Comparison of ENCODE assay signal across 21 mouse cellular contexts in the genomic region with DNA sequence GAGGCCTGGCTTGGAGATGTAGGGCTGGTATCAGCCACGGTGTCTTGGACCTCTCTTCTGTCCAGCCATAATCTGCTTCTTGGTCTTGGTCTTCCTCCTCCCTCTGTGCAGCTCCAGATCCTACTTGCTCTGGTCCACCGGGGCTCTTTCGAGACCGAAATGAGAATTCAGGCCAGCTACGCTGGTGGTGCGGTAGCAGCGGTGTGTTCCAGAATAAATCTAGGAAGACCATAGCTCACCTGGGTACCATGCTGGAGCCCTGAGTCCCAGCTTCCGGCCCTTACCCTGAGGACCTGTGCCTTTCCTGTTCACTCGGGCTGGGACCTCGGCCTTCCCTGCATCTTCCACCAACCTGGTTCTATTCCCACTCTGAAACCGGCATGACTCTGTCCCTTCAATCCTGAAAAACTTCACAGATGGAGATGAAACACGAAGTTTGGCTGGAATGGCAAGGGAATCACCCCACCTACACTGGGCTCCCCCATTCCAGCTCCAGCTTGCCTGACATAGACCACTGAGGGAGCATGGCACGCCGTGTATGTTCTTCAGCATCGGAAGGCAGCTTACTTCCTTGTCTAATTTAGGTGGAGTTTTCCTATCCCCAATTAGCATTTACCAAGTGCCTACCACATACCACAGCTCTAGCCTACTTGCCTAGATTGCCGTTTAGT. TPM values are rescaled to one million over a fixed set of nuclear protein-coding genes. Genes with fewer than 3 reads are reported as not detected.
A peak's percentile ranks its signal among the peaks of the same experiment; 100 is the strongest.
DNase-seq lines count a peak whose midpoint lies in the region; ATAC-seq and TF ChIP-seq lines count a peak whose summit lies in the region.
"Had no signal": no experiment of that assay in that cellular context is flagged by ENCODE, and none has a peak within 500 bp of the region (broad histone marks: within the 10 kb centered on the region; RNA-seq: fewer than 3 reads in every experiment).

No protein-coding gene starts in this region.

- no peak overlapping the region for H3K9ac ChIP-seq in heart, postnatal 0 days (replicated peaks; ENCODE audit: low read depth, low read length)
- H3K9ac ChIP-seq in ES-Bruce4 (ENCODE audit: low read depth, poor library complexity, severe bottlenecking), result peak overlapping the region; percentile 57
- H3K9ac ChIP-seq in forebrain, embryonic 13.5 days, result no peak overlapping the region
- no peak overlapping the region for H3K9ac ChIP-seq in midbrain, embryonic 14.5 days (replicated peaks; ENCODE audit: low read length)
- no peak overlapping the region for H3K9ac ChIP-seq in kidney, embryonic 15.5 days
- H3K9ac ChIP-seq: liver, postnatal 0 days; stomach, embryonic 15.5 days had no signal

- whole genome bisulfite sequencing in heart, postnatal 0 days, result 87% methylated on average over 16 of the region's 16 CpGs
- WGBS in forebrain, embryonic 13.5 days, result 71% methylated on average over 16 of the region's 16 CpGs
- WGBS in midbrain, embryonic 14.5 days, result 79% methylated on average over 16 of the region's 16 CpGs
- 73% methylated on average over 16 of the region's 16 CpGs for WGBS in kidney, embryonic 15.5 days

- no peak for ATAC-seq in heart, postnatal 0 days (ENCODE audit: insufficient read depth, low read depth)
- ATAC-seq in forebrain, embryonic 13.5 days, result no peak
- ATAC-seq in midbrain, embryonic 14.5 days (ENCODE audit: low FRiP score, low TSS enrichment), result no peak
- ATAC-seq in kidney, embryonic 15.5 days (replicated peaks; ENCODE audit: low FRiP score), result no peak
- ATAC-seq: liver, postnatal 0 days had no signal

- H3K27ac ChIP-seq in heart, postnatal 0 days (ENCODE audit: low read depth), result no peak overlapping the region
- H3K27ac ChIP-seq in ES-Bruce4 (ENCODE audit: insufficient read depth, low read length), result peak overlapping the region; percentile 88
- peak overlapping the region; percentile 63; the same call in 1 of the 2 replicates for H3K27ac ChIP-seq in forebrain, embryonic 13.5 days
- peak overlapping the region; percentile 86 for H3K27ac ChIP-seq in midbrain, embryonic 14.5 days (replicated peaks; ENCODE audit: low read depth, low read length)
- H3K27ac ChIP-seq in kidney, embryonic 15.5 days, result no peak overlapping the region
- H3K27ac ChIP-seq: heart, adult 2 months; macrophage; stomach, embryonic 15.5 days had no signal

- no peaks in the 10 kb centered on the region for H3K9me3 ChIP-seq in heart, postnatal 0 days (replicated peaks; ENCODE audit: control insufficient read depth, low read length)
- H3K9me3 ChIP-seq in ES-Bruce4 (replicated peaks; ENCODE audit: control insufficient read depth, insufficient read depth, low read length, poor library complexity, severe bottlenecking), result peaks cover 12% of the 10 kb centered on the region; the same call in 1 of the 2 replicates
- H3K9me3 ChIP-seq in forebrain, embryonic 13.5 days (replicated peaks), result no peaks in the 10 kb centered on the region
- no peaks in the 10 kb centered on the region for H3K9me3 ChIP-seq in midbrain, embryonic 14.5 days (ENCODE audit: control insufficient read depth, low read length)
- H3K9me3 ChIP-seq in kidney, embryonic 15.5 days (replicated peaks), result no peaks in the 10 kb centered on the region
- H3K9me3 ChIP-seq: stomach, embryonic 15.5 days had no signal

- H3K27me3 ChIP-seq in heart, postnatal 0 days (ENCODE audit: control insufficient read depth, insufficient read depth, low read length), result peaks cover 69% of the 10 kb centered on the region
- no peaks in the 10 kb centered on the region for H3K27me3 ChIP-seq in ES-Bruce4 (ENCODE audit: control insufficient read depth, insufficient read depth, low read length, poor library complexity, severe bottlenecking)
- no peaks in the 10 kb centered on the region for H3K27me3 ChIP-seq in forebrain, embryonic 13.5 days
- H3K27me3 ChIP-seq in midbrain, embryonic 14.5 days (ENCODE audit: control insufficient read depth, insufficient read depth, low read length), result no peaks in the 10 kb centered on the region
- peaks cover 90% of the 10 kb centered on the region for H3K27me3 ChIP-seq in kidney, embryonic 15.5 days

- no peak for TF ChIP-seq EP300 in heart, postnatal 0 days (IDR thresholded peaks at IDR 0.05; ENCODE audit: low read depth)
- no peak for TF ChIP-seq EP300 in ES-Bruce4 (IDR thresholded peaks at IDR 0.05; ENCODE audit: insufficient read depth, low read depth, low read length)

- TF ChIP-seq CTCF in heart, postnatal 0 days (IDR thresholded peaks at IDR 0.05; ENCODE audit: low read depth), result no peak
- TF ChIP-seq CTCF in ES-Bruce4 (IDR thresholded peaks at IDR 0.05; ENCODE audit: low read depth, low read length), result no peak

- no peak overlapping the region for H3K4me2 ChIP-seq in heart, postnatal 0 days (ENCODE audit: low read depth, low read length)
- no peak overlapping the region for H3K4me2 ChIP-seq in forebrain, embryonic 13.5 days
- peak overlapping the region; percentile 88 for H3K4me2 ChIP-seq in midbrain, embryonic 14.5 days (ENCODE audit: low read length)
- H3K4me2 ChIP-seq in kidney, embryonic 15.5 days, result no peak overlapping the region
- H3K4me2 ChIP-seq: stomach, embryonic 15.5 days had no signal

- H3K4me1 ChIP-seq in heart, postnatal 0 days (ENCODE audit: control insufficient read depth, insufficient read depth), result no peaks in the 10 kb centered on the region
- H3K4me1 ChIP-seq in ES-Bruce4 (ENCODE audit: control insufficient read depth, insufficient read depth, low read length), result peaks cover 20% of the 10 kb centered on the region
- H3K4me1 ChIP-seq in forebrain, embryonic 13.5 days, result peaks cover 97% of the 10 kb centered on the region
- peaks cover 96% of the 10 kb centered on the region for H3K4me1 ChIP-seq in midbrain, embryonic 14.5 days (ENCODE audit: control insufficient read depth, insufficient read depth, low read length)
- H3K4me1 ChIP-seq in kidney, embryonic 15.5 days, result peaks cover 23% of the 10 kb centered on the region

- TF ChIP-seq POLR2A in ES-Bruce4 (IDR thresholded peaks at IDR 0.05; ENCODE audit: insufficient read depth, low read length), result no peak

- peak; percentile 3 for DNase-seq in heart, postnatal 0 days (ENCODE audit: low spot score)
- DNase-seq in heart, adult 8-10 months (ENCODE audit: low spot score), result no peak
- DNase-seq in midbrain, embryonic 14.5 days, result no peak
- no peak for DNase-seq in kidney, adult 18-20 months
- DNase-seq: cerebellum, adult 18-20 months; heart, adult 2 months; kidney, adult 2 months; layer of hippocampus, postnatal 36 days; liver, postnatal 0 days; thymus, postnatal 14 days had no signal

- H3K4me3 ChIP-seq in heart, postnatal 0 days (ENCODE audit: low read depth, low read length), result no peak overlapping the region
- peak overlapping the region; percentile 44 for H3K4me3 ChIP-seq in ES-Bruce4 (ENCODE audit: low read depth, low read length)
- no peak overlapping the region for H3K4me3 ChIP-seq in forebrain, embryonic 13.5 days
- H3K4me3 ChIP-seq in midbrain, embryonic 14.5 days (replicated peaks; ENCODE audit: low read depth, low read length), result no peak overlapping the region
- H3K4me3 ChIP-seq in kidney, embryonic 15.5 days (replicated peaks), result no peak overlapping the region
- H3K4me3 ChIP-seq: erythroblast, embryonic 14.5 days; heart, adult 2 months; stomach, embryonic 15.5 days had no signal

- H3K36me3 ChIP-seq in heart, postnatal 0 days (replicated peaks; ENCODE audit: control insufficient read depth, insufficient read depth, low read length), result no peaks in the 10 kb centered on the region
- H3K36me3 ChIP-seq in ES-Bruce4 (ENCODE audit: control insufficient read depth, insufficient read depth, low read length, poor library complexity, severe bottlenecking), result no peaks in the 10 kb centered on the region
- H3K36me3 ChIP-seq in forebrain, embryonic 13.5 days (ENCODE audit: poor library complexity, severe bottlenecking), result peaks cover 5% of the 10 kb centered on the region; the same call in 1 of the 2 replicates
- H3K36me3 ChIP-seq in midbrain, embryonic 14.5 days (ENCODE audit: control insufficient read depth, insufficient read depth, low read length), result 0 out of 2 replicates have a peak, but pooled peaks cover 9% of the 10 kb centered on the region
- H3K36me3 ChIP-seq in kidney, embryonic 15.5 days, result no peaks in the 10 kb centered on the region
- H3K36me3 ChIP-seq: stomach, embryonic 15.5 days had no signal

RNA-seq across cellular contexts. Expression of a gene that starts 7.3 kb away (rescaled TPM):
- 0.39 TPM in 1 of 2 replicates, not detected in the other for total RNA-seq in heart, postnatal 0 days (2014; rRNA removed; ENCODE audit: low replicate concordance)
- not detected in 2 replicates for polyA plus RNA-seq in heart, postnatal 0 days (2015; fragmentation: Nextera tagmentation; extraction: Ambion mirVana)
- total RNA-seq in heart, adult 8-10 months (2022), result under 1 TPM in 1 of 4 experiments, not detected in 3; 0.09 TPM
- 7.6 and 7.7 TPM in 2 replicates for polyA plus RNA-seq in ES-Bruce4 (2011; ENCODE audit: insufficient read depth, insufficient read length, low read depth, missing spikeins)
- 3.4 and 3.9 TPM in 2 replicates for polyA plus RNA-seq in forebrain, embryonic 13.5 days (2015; fragmentation: Nextera tagmentation; extraction: Ambion mirVana)
- polyA plus RNA-seq in midbrain, embryonic 14.5 days (2014; fragmentation: Nextera tagmentation; extraction: Ambion mirVana), result 4.4 and 4.5 TPM in 2 replicates
- 0.05 TPM in 2 replicates for polyA plus RNA-seq in kidney, embryonic 15.5 days (2015; fragmentation: Nextera tagmentation; extraction: Ambion mirVana)
- total RNA-seq: gastrocnemius, adult 18-20 months; heart, postnatal 25 days had no signal
- polyA plus RNA-seq: erythroblast, embryonic 14.5 days; kidney, adult 2 months; large intestine, adult 2 months; liver, postnatal 0 days; macrophage; small intestine, adult 2 months had no signal

RNA-seq across cellular contexts. Expression of a gene that starts 7.3 kb away (rescaled TPM):
- total RNA-seq in heart, postnatal 0 days (2014; rRNA removed; ENCODE audit: low replicate concordance), result not detected in 2 replicates
- polyA plus RNA-seq in heart, postnatal 0 days (2015; fragmentation: Nextera tagmentation; extraction: Ambion mirVana), result not detected in 2 replicates
- not detected for total RNA-seq in heart, adult 8-10 months (2022)
- polyA plus RNA-seq in ES-Bruce4 (2011; ENCODE audit: insufficient read depth, insufficient read length, low read depth, missing spikeins), result 16.8 and 20.0 TPM in 2 replicates
- polyA plus RNA-seq in forebrain, embryonic 13.5 days (2015; fragmentation: Nextera tagmentation; extraction: Ambion mirVana), result 14.3 and 17.0 TPM in 2 replicates
- polyA plus RNA-seq in midbrain, embryonic 14.5 days (2014; fragmentation: Nextera tagmentation; extraction: Ambion mirVana), result 21.2 and 23.2 TPM in 2 replicates
- 0.31 and 0.51 TPM in 2 replicates for polyA plus RNA-seq in kidney, embryonic 15.5 days (2015; fragmentation: Nextera tagmentation; extraction: Ambion mirVana)
- total RNA-seq: gastrocnemius, adult 18-20 months; heart, adult 2 months; heart, postnatal 25 days had no signal
- polyA plus RNA-seq: erythroblast, embryonic 14.5 days; heart, adult 2 months; kidney, adult 2 months; liver, postnatal 0 days; macrophage had no signal

RNA-seq across cellular contexts. Expression of a gene that starts 31.0 kb away (rescaled TPM):
- not detected in 2 replicates for total RNA-seq in heart, postnatal 0 days (2014; rRNA removed; ENCODE audit: low replicate concordance)
- not detected in 2 replicates for polyA plus RNA-seq in heart, postnatal 0 days (2015; fragmentation: Nextera tagmentation; extraction: Ambion mirVana)
- not detected for total RNA-seq in heart, adult 8-10 months (2022)
- polyA plus RNA-seq in ES-Bruce4 (2011; ENCODE audit: insufficient read depth, insufficient read length, low read depth, missing spikeins), result not detected in 2 replicates
- polyA plus RNA-seq in forebrain, embryonic 13.5 days (2015; fragmentation: Nextera tagmentation; extraction: Ambion mirVana), result 1.0 and 1.1 TPM in 2 replicates
- polyA plus RNA-seq in midbrain, embryonic 14.5 days (2014; fragmentation: Nextera tagmentation; extraction: Ambion mirVana), result 0.70 TPM in 1 of 2 replicates, not detected in the other
- not detected in 2 replicates for polyA plus RNA-seq in kidney, embryonic 15.5 days (2015; fragmentation: Nextera tagmentation; extraction: Ambion mirVana)
- total RNA-seq: gastrocnemius, adult 18-20 months; heart, adult 2 months; heart, postnatal 25 days; layer of hippocampus, postnatal 36 days had no signal
- polyA plus RNA-seq: erythroblast, embryonic 14.5 days; heart, adult 2 months; kidney, adult 2 months; large intestine, adult 2 months; limb, embryonic 14.5 days; liver, postnatal 0 days; macrophage; small intestine, adult 2 months; stomach, embryonic 15.5 days had no signal

RNA-seq across cellular contexts. Expression of a gene that starts 59.1 kb away (rescaled TPM):
- 4.0 and 6.2 TPM in 2 replicates for total RNA-seq in heart, postnatal 0 days (2014; rRNA removed; ENCODE audit: low replicate concordance)
- 1.9 and 2.0 TPM in 2 replicates for polyA plus RNA-seq in heart, postnatal 0 days (2015; fragmentation: Nextera tagmentation; extraction: Ambion mirVana)
- total RNA-seq in heart, adult 8-10 months (2022), result 10 to 100 TPM; 16.9 to 21.5 (median 18.3) TPM
- 24.6 and 32.8 TPM in 2 replicates for polyA plus RNA-seq in ES-Bruce4 (2011; ENCODE audit: insufficient read depth, insufficient read length, low read depth, missing spikeins)
- polyA plus RNA-seq in forebrain, embryonic 13.5 days (2015; fragmentation: Nextera tagmentation; extraction: Ambion mirVana), result 0.23 and 0.59 TPM in 2 replicates
- polyA plus RNA-seq in midbrain, embryonic 14.5 days (2014; fragmentation: Nextera tagmentation; extraction: Ambion mirVana), result 0.63 and 1.1 TPM in 2 replicates
- polyA plus RNA-seq in kidney, embryonic 15.5 days (2015; fragmentation: Nextera tagmentation; extraction: Ambion mirVana), result 7.6 and 8.1 TPM in 2 replicates
- polyA plus RNA-seq: erythroblast, embryonic 14.5 days had no signal

Comparison
In these comparisons a context has a peak if more than half of its experiments do, and no peak if none do; other contexts are left out.
1. H3K27ac ChIP-seq: peak in ES-Bruce4 (single experiment), forebrain, embryonic 13.5 days (single experiment) and midbrain, embryonic 14.5 days (single experiment); none in heart, postnatal 0 days (single experiment) and kidney, embryonic 15.5 days (single experiment).
2. RNA of a gene that starts 7.3 kb away (polyA plus RNA-seq): 21.2 to 23.2 TPM in midbrain, embryonic 14.5 days, 16.8 to 20.0 TPM in ES-Bruce4 and 14.3 to 17.0 TPM in forebrain, embryonic 13.5 days; 0.31 to 0.51 TPM in kidney, embryonic 15.5 days and not detected in heart, postnatal 0 days; every median in the first group is over 10 times any median in the second.